In the genomic region with DNA sequence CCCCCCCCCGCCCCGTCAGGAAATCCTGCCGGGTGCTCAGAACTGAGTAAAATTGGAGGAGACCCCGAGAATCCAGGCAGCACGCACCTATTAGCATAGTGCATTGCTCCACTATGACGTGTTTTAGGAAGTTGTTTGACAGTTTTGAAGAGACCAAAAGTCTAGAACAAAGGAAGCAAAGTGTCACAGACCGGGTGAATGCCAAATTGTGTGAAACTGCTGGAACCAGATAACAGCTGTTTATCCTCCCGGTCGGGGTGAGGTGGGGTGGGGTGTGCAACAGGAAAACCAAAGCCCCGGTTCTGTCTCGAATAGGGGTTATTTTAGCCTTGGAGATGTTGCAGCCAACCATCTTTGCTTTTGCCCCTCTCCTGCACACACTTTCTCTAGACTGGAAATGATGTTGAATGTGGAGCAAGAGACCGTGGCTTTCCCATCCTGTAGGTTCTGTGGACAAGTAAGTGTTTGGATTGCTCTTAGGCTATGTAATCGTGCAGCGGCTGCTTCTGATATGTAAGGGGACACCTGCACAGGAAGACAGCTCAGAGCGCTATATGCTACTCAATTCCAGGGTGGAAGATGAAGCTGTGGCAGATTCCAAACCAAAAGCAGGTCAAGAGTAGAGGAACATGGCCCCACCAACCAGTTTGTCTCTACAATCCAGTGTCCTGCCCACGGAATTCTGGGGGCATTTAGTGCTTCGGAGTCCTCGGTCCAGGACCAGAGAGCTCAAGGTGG, we compare ENCODE assay signal across 11 mouse cellular contexts. TPM values are rescaled to one million over a fixed set of nuclear protein-coding genes. Genes with fewer than 3 reads are reported as not detected.
A peak's percentile ranks its signal among the peaks of the same experiment; 100 is the strongest.
DNase-seq lines count a peak whose midpoint lies in the region; ATAC-seq and TF ChIP-seq lines count a peak whose summit lies in the region.
"Had no signal": no experiment of that assay in that cellular context is flagged by ENCODE, and none has a peak within 500 bp of the region (broad histone marks: within the 10 kb centered on the region; RNA-seq: fewer than 3 reads in every experiment).

No protein-coding gene starts in this region.

- peaks cover 28% of the 10 kb centered on the region for H3K4me1 ChIP-seq in heart, embryonic 12.5 days (replicated peaks)
- peaks cover 23% of the 10 kb centered on the region for H3K4me1 ChIP-seq in hindbrain, embryonic 12.5 days
- H3K4me1 ChIP-seq in limb, embryonic 13.5 days, result peaks cover 19% of the 10 kb centered on the region

- TF ChIP-seq POLR2A in brain, embryonic 14.5 days (IDR thresholded peaks at IDR 0.05; ENCODE audit: borderline replicate concordance, extremely low read depth, insufficient read depth, insufficient read length, poor library complexity, severe bottlenecking), result no peak

- no peaks in the 10 kb centered on the region for H3K36me3 ChIP-seq in heart, embryonic 12.5 days
- no peaks in the 10 kb centered on the region for H3K36me3 ChIP-seq in hindbrain, embryonic 12.5 days
- no peaks in the 10 kb centered on the region for H3K36me3 ChIP-seq in limb, embryonic 13.5 days

- no peaks in the 10 kb centered on the region for H3K9me3 ChIP-seq in heart, embryonic 12.5 days (replicated peaks)
- H3K9me3 ChIP-seq in hindbrain, embryonic 12.5 days (replicated peaks), result no peaks in the 10 kb centered on the region
- H3K9me3 ChIP-seq in limb, embryonic 13.5 days, result no peaks in the 10 kb centered on the region

- WGBS in heart, embryonic 12.5 days, result 2% methylated on average over 18 of the region's 18 CpGs
- 2% methylated on average over 18 of the region's 18 CpGs for WGBS in hindbrain, embryonic 12.5 days
- 3% methylated on average over 18 of the region's 18 CpGs for WGBS in limb, embryonic 13.5 days

- H3K4me2 ChIP-seq in heart, embryonic 12.5 days, result peak overlapping the region; percentile 68
- H3K4me2 ChIP-seq in hindbrain, embryonic 12.5 days (replicated peaks), result peak overlapping the region; percentile 62
- peak overlapping the region; percentile 63; the same call in 1 of the 2 replicates for H3K4me2 ChIP-seq in limb, embryonic 13.5 days (replicated peaks)

- no peak overlapping the region for H3K9ac ChIP-seq in heart, embryonic 12.5 days
- H3K9ac ChIP-seq in hindbrain, embryonic 12.5 days, result no peak overlapping the region
- no peak overlapping the region for H3K9ac ChIP-seq in limb, embryonic 13.5 days

- no peak for ATAC-seq in heart, embryonic 12.5 days (ENCODE audit: insufficient number of reproducible peaks, low FRiP score)
- no peak for ATAC-seq in hindbrain, embryonic 12.5 days (ENCODE audit: low FRiP score)
- no peak for ATAC-seq in limb, embryonic 13.5 days (ENCODE audit: low FRiP score, low read depth)

- intact Hi-C loops in heart, postnatal 14 days (cut with DNase I), result loop anchor here (5.0 to 10.0 kb wide), 2 partner anchors 203 to 501 kb away; no protein-coding TSS in a partner anchor
- intact Hi-C loops in gastrocnemius, postnatal 14 days (cut with DNase I; ENCODE audit: low total_unique reads), result loop anchor here (5.0 kb wide), 1 partner anchor 198 kb away; no protein-coding TSS in a partner anchor

- no peak overlapping the region for H3K27ac ChIP-seq in heart, embryonic 12.5 days (ENCODE audit: poor library complexity, severe bottlenecking)
- no peak overlapping the region for H3K27ac ChIP-seq in hindbrain, embryonic 12.5 days
- H3K27ac ChIP-seq in limb, embryonic 13.5 days, result no peak overlapping the region

- no peak for DNase-seq in heart, postnatal 14 days
- DNase-seq in brain, embryonic 14.5 days (ENCODE audit: low read depth), result peak; percentile 11
- no peak for DNase-seq in spleen, adult 18-20 months
- no peak for DNase-seq in gastrocnemius, postnatal 14 days
- no peak for DNase-seq in T-cell, adult 2 months (ENCODE audit: low spot score)
- DNase-seq: cerebellum, postnatal 14 days had no signal

- H3K27me3 ChIP-seq in heart, embryonic 12.5 days (replicated peaks), result peaks cover 77% of the 10 kb centered on the region
- peaks cover 78% of the 10 kb centered on the region for H3K27me3 ChIP-seq in hindbrain, embryonic 12.5 days
- peaks cover 94% of the 10 kb centered on the region for H3K27me3 ChIP-seq in limb, embryonic 13.5 days

- 0 out of 2 replicates have a peak overlapping the region, but pooled peaks have one; percentile 39 for H3K4me3 ChIP-seq in heart, embryonic 12.5 days
- peak overlapping the region; percentile 41 for H3K4me3 ChIP-seq in hindbrain, embryonic 12.5 days
- H3K4me3 ChIP-seq in limb, embryonic 13.5 days, result peak overlapping the region; percentile 12; the same call in 1 of the 2 replicates

- TF ChIP-seq CTCF in brain, embryonic 14.5 days (IDR thresholded peaks at IDR 0.05; ENCODE audit: borderline replicate concordance, extremely low read depth, insufficient read depth, insufficient read length), result no peak

RNA-seq across cellular contexts. Expression of a gene that starts 0.9 kb away (rescaled TPM):
- polyA plus RNA-seq in heart, embryonic 12.5 days (2016; fragmentation: Nextera tagmentation; extraction: Ambion mirVana), result 0.10 and 0.20 TPM in 2 replicates
- total RNA-seq in heart, postnatal 14 days (2021), result not detected
- polyA plus RNA-seq in brain, embryonic 14.5 days (2012; rRNA removed), result 33.5 and 41.6 TPM in 2 replicates
- polyA plus RNA-seq in hindbrain, embryonic 12.5 days (2016; fragmentation: Nextera tagmentation; extraction: Ambion mirVana), result 155 and 187 TPM in 2 replicates
- polyA plus RNA-seq in limb, embryonic 13.5 days (2015; fragmentation: Nextera tagmentation; extraction: Ambion mirVana), result 0.05 and 0.10 TPM in 2 replicates
- total RNA-seq in gastrocnemius, postnatal 14 days (2021), result not detected
- total RNA-seq: monocyte, adult 5-6 weeks had no signal

RNA-seq across cellular contexts. Expression of a gene that starts 32.3 kb away (rescaled TPM):
- 4.6 and 6.2 TPM in 2 replicates for polyA plus RNA-seq in heart, embryonic 12.5 days (2016; fragmentation: Nextera tagmentation; extraction: Ambion mirVana)
- total RNA-seq in heart, postnatal 14 days (2021), result 10 to 100 TPM; 41.0 to 44.1 TPM
- polyA plus RNA-seq in brain, embryonic 14.5 days (2012; rRNA removed), result 4.8 and 7.2 TPM in 2 replicates
- 8.0 and 12.0 TPM in 2 replicates for polyA plus RNA-seq in hindbrain, embryonic 12.5 days (2016; fragmentation: Nextera tagmentation; extraction: Ambion mirVana)
- 10.3 and 11.9 TPM in 2 replicates for polyA plus RNA-seq in limb, embryonic 13.5 days (2015; fragmentation: Nextera tagmentation; extraction: Ambion mirVana)
- total RNA-seq in gastrocnemius, postnatal 14 days (2021), result 10 to 100 TPM; 16.7 to 23.6 TPM
- total RNA-seq: monocyte, adult 5-6 weeks had no signal
- polyA plus RNA-seq: C2C12 had no signal

RNA-seq across cellular contexts. Expression of a gene that starts 55.1 kb away (rescaled TPM):
- polyA plus RNA-seq in heart, embryonic 12.5 days (2016; fragmentation: Nextera tagmentation; extraction: Ambion mirVana), result 21.7 and 28.2 TPM in 2 replicates
- 10 to 100 TPM; 10.5 to 11.3 TPM for total RNA-seq in heart, postnatal 14 days (2021)
- 65.0 and 72.6 TPM in 2 replicates for polyA plus RNA-seq in brain, embryonic 14.5 days (2012; rRNA removed)
- polyA plus RNA-seq in hindbrain, embryonic 12.5 days (2016; fragmentation: Nextera tagmentation; extraction: Ambion mirVana), result 50.7 TPM in 2 replicates
- 30.1 and 33.2 TPM in 2 replicates for polyA plus RNA-seq in limb, embryonic 13.5 days (2015; fragmentation: Nextera tagmentation; extraction: Ambion mirVana)
- total RNA-seq in gastrocnemius, postnatal 14 days (2021), result 1 to 10 TPM; 4.1 to 6.4 TPM

Comparison
In these comparisons a context has a peak if more than half of its experiments do, and no peak if none do; other contexts are left out.
1. RNA of a gene that starts 0.9 kb away (polyA plus RNA-seq): 155 to 187 TPM in hindbrain, embryonic 12.5 days and 33.5 to 41.6 TPM in brain, embryonic 14.5 days; 0.10 to 0.20 TPM in heart, embryonic 12.5 days and 0.05 to 0.10 TPM in limb, embryonic 13.5 days; every median in the first group is over 10 times any median in the second.
2. Peak in every context shown above with its lines, with median percentiles within 50 percentile points of each other: H3K4me2 ChIP-seq and H3K4me3 ChIP-seq.